Comparison of ENCODE assay signal across 8 mouse cellular contexts in the genomic region with DNA sequence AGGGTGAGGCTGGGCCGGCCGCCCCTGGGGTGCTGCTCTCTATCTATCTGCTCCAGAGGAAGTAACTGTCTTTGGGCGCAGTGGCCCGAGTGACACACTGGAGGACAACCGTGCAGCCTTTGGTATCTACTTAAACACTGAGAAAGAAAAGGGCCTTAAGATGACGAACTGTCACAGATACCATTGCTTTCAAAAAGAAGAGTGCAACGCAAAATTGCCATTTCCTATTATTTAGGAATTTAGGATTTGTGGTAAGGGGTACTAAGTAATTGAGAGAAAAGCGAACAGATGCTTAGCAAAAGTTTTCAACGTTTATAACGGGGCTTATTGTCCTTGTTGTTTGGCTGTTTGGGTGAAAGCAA.
DNase-seq lines count a peak whose midpoint lies in the region; ATAC-seq lines count a peak whose summit lies in the region.

No protein-coding gene starts in this region.

- H3K4me2 ChIP-seq in heart, embryonic 16.5 days (ENCODE audit: low read depth, low read length), result peak overlapping the region; percentile 91
- peak overlapping the region; percentile 80 for H3K4me2 ChIP-seq in hindbrain, embryonic 12.5 days (replicated peaks)

- no peaks in the 10 kb centered on the region for H3K36me3 ChIP-seq in heart, embryonic 16.5 days (ENCODE audit: control insufficient read depth, insufficient read depth)
- no peaks in the 10 kb centered on the region for H3K36me3 ChIP-seq in hindbrain, embryonic 12.5 days
- no peaks in the 10 kb centered on the region for H3K36me3 ChIP-seq in midbrain, embryonic 10.5 days

- 19% methylated on average over 10 of the region's 10 CpGs for WGBS in heart, embryonic 16.5 days
- WGBS in hindbrain, embryonic 12.5 days, result 11% methylated on average over 10 of the region's 10 CpGs
- 9% methylated on average over 10 of the region's 10 CpGs for WGBS in midbrain, embryonic 10.5 days

- H3K4me1 ChIP-seq in heart, embryonic 16.5 days (ENCODE audit: control insufficient read depth, insufficient read depth, low read length), result 0 out of 2 replicates have a peak, but pooled peaks cover 2% of the 10 kb centered on the region
- H3K4me1 ChIP-seq in hindbrain, embryonic 12.5 days, result peaks cover 37% of the 10 kb centered on the region
- H3K4me1 ChIP-seq in midbrain, embryonic 10.5 days, result peaks cover 82% of the 10 kb centered on the region

- H3K9me3 ChIP-seq in heart, embryonic 16.5 days (replicated peaks; ENCODE audit: control insufficient read depth, low read length), result no peaks in the 10 kb centered on the region
- no peaks in the 10 kb centered on the region for H3K9me3 ChIP-seq in hindbrain, embryonic 12.5 days (replicated peaks)
- no peaks in the 10 kb centered on the region for H3K9me3 ChIP-seq in midbrain, embryonic 10.5 days (replicated peaks)

- intact Hi-C loops in heart, postnatal 14 days (cut with DNase I), result loop anchor here (5.0 kb wide), 1 partner anchor 209 kb away; no protein-coding TSS in a partner anchor

- peak overlapping the region; percentile 94 for H3K9ac ChIP-seq in heart, embryonic 16.5 days (ENCODE audit: low read length)
- peak overlapping the region; percentile 97 for H3K9ac ChIP-seq in hindbrain, embryonic 12.5 days

- no peak for DNase-seq in heart, postnatal 14 days
- DNase-seq in WW6 (ENCODE audit: low read depth, low spot score), result peak; percentile 13
- DNase-seq in midbrain, embryonic 10.5 days (ENCODE audit: low spot score), result no peak
- no peak for DNase-seq in layer of hippocampus, adult 8-10 months (ENCODE audit: low spot score in 2 of 2)
- DNase-seq in left cerebral cortex, adult 18-20 months (ENCODE audit: low spot score in 2 of 2), result no peak
- DNase-seq in layer of hippocampus, postnatal 25 days (ENCODE audit: extremely low spot score in 1 of 2, low spot score in 1 of 2), result no peak

- H3K4me3 ChIP-seq in heart, embryonic 16.5 days (ENCODE audit: low read length), result peak overlapping the region; percentile 96
- peak overlapping the region; percentile 93 for H3K4me3 ChIP-seq in hindbrain, embryonic 12.5 days
- H3K4me3 ChIP-seq in midbrain, embryonic 10.5 days, result peak overlapping the region; percentile 88

- H3K27ac ChIP-seq in heart, embryonic 16.5 days (ENCODE audit: low read length), result peak overlapping the region; percentile 86
- peak overlapping the region; percentile 96 for H3K27ac ChIP-seq in hindbrain, embryonic 12.5 days
- H3K27ac ChIP-seq in midbrain, embryonic 10.5 days (replicated peaks), result peak overlapping the region; percentile 96

- H3K27me3 ChIP-seq in heart, embryonic 16.5 days (ENCODE audit: control insufficient read depth, insufficient read depth, low read length), result no peaks in the 10 kb centered on the region
- H3K27me3 ChIP-seq in hindbrain, embryonic 12.5 days, result no peaks in the 10 kb centered on the region
- peaks cover 14% of the 10 kb centered on the region; the same call in 1 of the 2 replicates for H3K27me3 ChIP-seq in midbrain, embryonic 10.5 days (ENCODE audit: low read depth, poor library complexity, severe bottlenecking)

- ATAC-seq in heart, embryonic 16.5 days (replicated peaks; ENCODE audit: extremely low read depth, insufficient read depth, low FRiP score), result peak; percentile 60; the same call in 1 of the 2 replicates
- peak; percentile 77 for ATAC-seq in hindbrain, embryonic 12.5 days (ENCODE audit: low FRiP score)
